Mouse (Mus musculus) heart, embryonic 12.5 days (tissue): ENCODE results near the gene Ccdc78. TPM values are rescaled to one million over a fixed set of nuclear protein-coding genes. Genes with fewer than 3 reads are reported as not detected.

Experiments used
- ATAC-seq: fragments of 200-750 bp; cut with Nextera tagmentation; 2 replicates; pipeline ENCODE4 v1.8.0; 2017; ENCODE audit warnings: moderate TSS enrichment, moderate library complexity; ENCODE audit not compliant: insufficient number of reproducible peaks, low FRiP score
- H3K27ac ChIP-seq: fragments of 300-500 bp; sonication (generic); 2 replicates; pipeline ENCODE4 v1.5.1; 2016; ENCODE audit warnings: mild to moderate bottlenecking, moderate library complexity; ENCODE audit not compliant: poor library complexity, severe bottlenecking
- H3K27me3 ChIP-seq: fragments of 300-500 bp; sonication (generic); replicated peaks from 2 replicates; pipeline ENCODE4 v1.6.1; 2016; ENCODE audit warnings: mild to moderate bottlenecking, moderate library complexity
- H3K36me3 ChIP-seq: fragments of 300-500 bp; sonication (generic); 2 replicates; pipeline ENCODE4 v1.6.1; 2016; ENCODE audit warnings: mild to moderate bottlenecking, moderate library complexity
- H3K4me1 ChIP-seq: fragments of 300-500 bp; sonication (generic); replicated peaks from 2 replicates; pipeline ENCODE4 v1.6.1; 2016; ENCODE audit warnings: mild to moderate bottlenecking
- H3K4me2 ChIP-seq: fragments of 300-500 bp; sonication (generic); 2 replicates; pipeline ENCODE4 v1.6.1; 2016; ENCODE audit warnings: mild to moderate bottlenecking, moderate library complexity
- H3K4me3 ChIP-seq: fragments of 300-500 bp; sonication (generic); 2 replicates; pipeline ENCODE4 v1.5.1; 2016; ENCODE audit warnings: mild to moderate bottlenecking
- H3K9ac ChIP-seq: fragments of 300-500 bp; sonication (generic); 2 replicates; pipeline ENCODE4 v1.6.1; 2016; ENCODE audit warnings: mild to moderate bottlenecking, moderate library complexity
- H3K9me3 ChIP-seq: fragments of 300-500 bp; sonication (generic); replicated peaks from 2 replicates; pipeline ENCODE4 v1.6.1; 2016; ENCODE audit warnings: mild to moderate bottlenecking, moderate library complexity
- WGBS: fragments of 180-500 bp; shearing (Covaris S2); methylation state at CpG from one replicate; pipeline ENCODE4 v1.1.7; 2016; 5-methylcytosine and 5-hydroxymethylcytosine counted together
- polyA plus RNA-seq: library from polyadenylated mRNA; unstranded; fragments of >200 nt; fragmentation: Nextera tagmentation; extraction: Ambion mirVana; gene quantifications from 2 replicates; pipeline ENCODE4 v1.2.1, GENCODE M21; 2016

Ccdc78 gene
- polyA plus RNA-seq, 1 experiment from 2014 or later: 0.37 TPM

- Histone ChIP-seq H3K36me3 (peaks cover 66% of the 10 kb centered on the region), H3K27me3 (no peaks in the 10 kb centered on the region), H3K4me1 (peaks cover 24% of the 10 kb centered on the region), H3K27ac (no peak overlapping the region), H3K4me3 (no peak overlapping the region), H3K9me3 (no peaks in the 10 kb centered on the region), H3K4me2 (no peak overlapping the region), H3K9ac (peak overlapping the region; percentile 9; the same call in 1 of the 2 replicates)
- 69% methylated on average over 7 of the region's 7 CpGs for WGBS
- no peak for ATAC-seq
These were observed 3.3 kb upstream of the Ccdc78 start for GRCm38 (mm10) chr17:25783086-25783485.

- Histone ChIP-seq H3K9me3 (no peaks in the 10 kb centered on the region), H3K36me3 (peaks cover 63% of the 10 kb centered on the region), H3K27ac (no peak overlapping the region), H3K4me3 (peak overlapping the region; percentile 75), H3K4me2 (peak overlapping the region; percentile 84), H3K27me3 (no peaks in the 10 kb centered on the region), H3K4me1 (peaks cover 24% of the 10 kb centered on the region), H3K9ac (peak overlapping the region; percentile 90)
- WGBS: 80% methylated on average over 15 of the region's 15 CpGs
- no peak for ATAC-seq
These were observed 2.4 kb upstream of the Ccdc78 start for GRCm38 (mm10) chr17:25783861-25784574.

GRCm38 (mm10) chr17:25785281-25785745 is 1.1 kb upstream of the Ccdc78 start, which contains the start of gene Haghl:
Gene Haghl (minus strand): TSS chr17:25785673.
- WGBS: under 1% methylated on average over 23 of the region's 23 CpGs
- H3K36me3 ChIP-seq: peaks cover 63% of the 10 kb centered on the region
- peak within 1 kb of the TSS; percentile 75 for H3K4me3 ChIP-seq
- peak within 1 kb of the TSS; percentile 90 for H3K9ac ChIP-seq
- peak within 1 kb of the TSS; percentile 84 for H3K4me2 ChIP-seq
- peaks cover 24% of the 10 kb centered on the region for H3K4me1 ChIP-seq
- peak; percentile 89 for ATAC-seq
- H3K27ac ChIP-seq: peak within 1 kb of the TSS; percentile 90
- no peaks in the 10 kb centered on the region for H3K27me3 ChIP-seq
- no peaks in the 10 kb centered on the region for H3K9me3 ChIP-seq

- 92% methylated on average over 9 of the region's 9 CpGs for WGBS
- peaks cover 36% of the 10 kb centered on the region for H3K4me1 ChIP-seq
- no peaks in the 10 kb centered on the region for H3K27me3 ChIP-seq
- H3K27ac ChIP-seq: no peak overlapping the region
- no peak overlapping the region for H3K4me2 ChIP-seq
- peaks cover 51% of the 10 kb centered on the region for H3K36me3 ChIP-seq
- no peak for ATAC-seq
- H3K9me3 ChIP-seq: no peaks in the 10 kb centered on the region
- H3K9ac ChIP-seq: no peak overlapping the region
- H3K4me3 ChIP-seq: no peak overlapping the region
These were observed 563 bp downstream of the Ccdc78 start for GRCm38 (mm10) chr17:25786781-25787504.

GRCm38 (mm10) chr17:25791320-25791842 is 5.0 kb downstream of the Ccdc78 start:
- Histone ChIP-seq H3K27me3 (no peaks in the 10 kb centered on the region), H3K4me1 (peaks cover 48% of the 10 kb centered on the region), H3K9me3 (no peaks in the 10 kb centered on the region), H3K27ac (peak overlapping the region; percentile 85), H3K4me2 (peak overlapping the region; percentile 93), H3K36me3 (peaks cover 27% of the 10 kb centered on the region), H3K4me3 (peak overlapping the region; percentile 77), H3K9ac (peak overlapping the region; percentile 82)
- no peak for ATAC-seq
- WGBS: 28% methylated on average over 19 of the region's 19 CpGs

GRCm38 (mm10) chr17:25791843-25792527 is 5.6 kb downstream of the Ccdc78 start:
- Histone ChIP-seq H3K9me3 (no peaks in the 10 kb centered on the region), H3K36me3 (peaks cover 27% of the 10 kb centered on the region), H3K9ac (peak overlapping the region; percentile 82), H3K27me3 (no peaks in the 10 kb centered on the region), H3K4me2 (peak overlapping the region; percentile 93), H3K4me3 (peak overlapping the region; percentile 77), H3K27ac (peak overlapping the region; percentile 85), H3K4me1 (peaks cover 49% of the 10 kb centered on the region)
- ATAC-seq: peak; percentile 65
- WGBS: under 1% methylated on average over 45 of the region's 45 CpGs

- Histone ChIP-seq H3K27ac (peak within 1 kb of the TSS; percentile 85), H3K9ac (peak within 1 kb of the TSS; percentile 82), H3K27me3 (no peaks in the 10 kb centered on the region), H3K4me1 (peaks cover 53% of the 10 kb centered on the region), H3K4me3 (peak within 1 kb of the TSS; percentile 77), H3K36me3 (peaks cover 24% of the 10 kb centered on the region), H3K9me3 (no peaks in the 10 kb centered on the region), H3K4me2 (peak within 1 kb of the TSS; percentile 93)
- WGBS: 1% methylated on average over 14 of the region's 14 CpGs
- peak; percentile 58 for ATAC-seq
These were observed 6.2 kb downstream of the Ccdc78 start, which contains the start of gene Fam173a for GRCm38 (mm10) chr17:25792615-25793014. Gene Fam173a (minus strand): TSS chr17:25792901.

GRCm38 (mm10) chr17:25794197-25794596 is 7.8 kb downstream of the Ccdc78 start:
- peaks cover 53% of the 10 kb centered on the region for H3K4me1 ChIP-seq
- no peak overlapping the region for H3K27ac ChIP-seq
- no peaks in the 10 kb centered on the region for H3K27me3 ChIP-seq
- ATAC-seq: no peak
- H3K9me3 ChIP-seq: no peaks in the 10 kb centered on the region
- H3K36me3 ChIP-seq: peaks cover 13% of the 10 kb centered on the region
- H3K4me2 ChIP-seq: no peak overlapping the region
- no peak overlapping the region for H3K9ac ChIP-seq
- H3K4me3 ChIP-seq: no peak overlapping the region
- WGBS: 83% methylated on average over 13 of the region's 13 CpGs

GRCm38 (mm10) chr17:25794998-25795397 is 8.6 kb downstream of the Ccdc78 start:
- H3K4me3 ChIP-seq: no peak overlapping the region
- no peak overlapping the region for H3K27ac ChIP-seq
- H3K9me3 ChIP-seq: no peaks in the 10 kb centered on the region
- H3K4me1 ChIP-seq: peaks cover 53% of the 10 kb centered on the region
- 0 out of 2 replicates have a peak, but pooled peaks cover 5% of the 10 kb centered on the region for H3K36me3 ChIP-seq
- 83% methylated on average over 17 of the region's 17 CpGs for WGBS
- no peak for ATAC-seq
- H3K4me2 ChIP-seq: peak overlapping the region; percentile 98
- 0 out of 2 replicates have a peak overlapping the region, but pooled peaks have one; percentile 78 for H3K9ac ChIP-seq
- H3K27me3 ChIP-seq: no peaks in the 10 kb centered on the region

GRCm38 (mm10) chr17:25795609-25796092 is 9.3 kb downstream of the Ccdc78 start, which contains the start of gene AC134908.4:
Gene AC134908.4 (minus strand): TSS chr17:25795659.
- H3K4me1 ChIP-seq: peaks cover 51% of the 10 kb centered on the region
- H3K36me3 ChIP-seq: 0 out of 2 replicates have a peak, but pooled peaks cover under 1% of the 10 kb centered on the region
- ATAC-seq: no peak
- peak within 1 kb of the TSS; percentile 79 for H3K4me3 ChIP-seq
- peak within 1 kb of the TSS; percentile 78 for H3K9ac ChIP-seq
- no peaks in the 10 kb centered on the region for H3K9me3 ChIP-seq
- H3K4me2 ChIP-seq: peak within 1 kb of the TSS; percentile 98
- H3K27ac ChIP-seq: no peak within 1 kb of the TSS
- 18% methylated on average over 6 of the region's 6 CpGs for WGBS
- no peaks in the 10 kb centered on the region for H3K27me3 ChIP-seq
